Mouse (Mus musculus): ENCODE data around the gene Nsun7.

GRCm38 (mm10) chr5:66215569-66216277 lies 44.0 kb upstream of the Nsun7 start:
- TF ChIP-seq CTCF (IDR thresholded peaks at IDR 0.05; ENCODE audit: low read depth, low read length) (no peak), GATA1 (IDR thresholded peaks at IDR 0.05; ENCODE audit: borderline replicate concordance, low read length) (no peak), TAL1 (conservative IDR thresholded peaks at IDR 0.05; ENCODE audit: low read depth, low read length) (no peak)
